Mouse (Mus musculus): ENCODE results near the gene Cenpv. TPM values are rescaled to one million over a fixed set of nuclear protein-coding genes. Genes with fewer than 3 reads are reported as not detected.

Cenpv gene
- polyA plus RNA-seq, 1 experiment = 116 TPM

Other genes with a start within 250 kb of the Cenpv start
- 7.3 and 13.1 TPM in 2 replicates for gene Pigl, start 80.8 kb downstream of the Cenpv start, polyA plus RNA-seq (2012; rRNA removed)
- 75.6 and 164 TPM in 2 replicates for gene Ncor1, start 80.7 kb downstream of the Cenpv start, polyA plus RNA-seq (2012; rRNA removed)
- gene Ubb, start 11.9 kb upstream of the Cenpv start, polyA plus RNA-seq (2012; rRNA removed) = 1,797 and 2,293 TPM in 2 replicates
- 8.7 and 9.0 TPM in 2 replicates for gene Trpv2, start 35.2 kb upstream of the Cenpv start, polyA plus RNA-seq (2012; rRNA removed)
- gene Lrrc75a, start 109.3 kb upstream of the Cenpv start, polyA plus RNA-seq (2012; rRNA removed) = 72.9 and 87.9 TPM in 2 replicates
- gene Mmgt2, start 109.4 kb upstream of the Cenpv start, polyA plus RNA-seq (2012; rRNA removed) = 36.1 and 46.8 TPM in 2 replicates
- gene Zfp287, start 192.6 kb upstream of the Cenpv start, polyA plus RNA-seq (2012; rRNA removed) = 0.78 and 1.3 TPM in 2 replicates
- not detected in 2 replicates for gene Gm10428, start 213.8 kb upstream of the Cenpv start, polyA plus RNA-seq (2012; rRNA removed)